Mouse (Mus musculus) neural tube, embryonic 14.5 days (tissue): ENCODE measurements at regions not wholly inside any gene's neighbourhood (a gene's known extent, or its start where the extent isn't known, plus 50 kb on each side); places are given as distances from the start of the nearest gene placed in this dataset.

Source experiments
- ATAC-seq: fragments of 200-750 bp; cut with Nextera tagmentation; 2 replicates; pipeline ENCODE4 v1.8.0; 2017; ENCODE audit warnings: low read depth, mild to moderate bottlenecking, moderate TSS enrichment, moderate library complexity
- H3K27ac ChIP-seq: fragments of 300-500 bp; sonication (generic); 2 replicates; pipeline ENCODE4 v1.5.1; 2014; ENCODE audit warnings: low read depth, mild to moderate bottlenecking, control low read depth, low read length, moderate library complexity, mixed read lengths
- H3K27me3 ChIP-seq: fragments of 300-500 bp; sonication (generic); 2 replicates; pipeline ENCODE4 v1.6.1; 2014; ENCODE audit warnings: low read length; ENCODE audit not compliant: control insufficient read depth, insufficient read depth
- H3K36me3 ChIP-seq: fragments of 300-500 bp; sonication (generic); 2 replicates; pipeline ENCODE4 v1.6.1; 2014; ENCODE audit warnings: low read length, mixed read lengths; ENCODE audit not compliant: control insufficient read depth, insufficient read depth
- H3K4me1 ChIP-seq: fragments of 300-500 bp; sonication (generic); 2 replicates; pipeline ENCODE4 v1.6.1; 2014; ENCODE audit warnings: low read length; ENCODE audit not compliant: control insufficient read depth, insufficient read depth
- H3K4me2 ChIP-seq: fragments of 300-500 bp; sonication (generic); 2 replicates; pipeline ENCODE4 v1.6.1; 2014; ENCODE audit warnings: mild to moderate bottlenecking, low read depth, low read length, control low read depth
- H3K4me3 ChIP-seq: fragments of 300-500 bp; sonication (generic); 2 replicates; pipeline ENCODE4 v1.5.1; 2014; ENCODE audit warnings: low read depth, low read length, control low read depth, mixed read lengths
- H3K9ac ChIP-seq: fragments of 300-500 bp; sonication (generic); replicated peaks from 2 replicates; pipeline ENCODE4 v1.6.1; 2014; ENCODE audit warnings: low read depth, mild to moderate bottlenecking, control low read depth, low read length, mixed read lengths
- H3K9me3 ChIP-seq: fragments of 300-500 bp; sonication (generic); 2 replicates; pipeline ENCODE4 v1.6.1; 2016; ENCODE audit warnings: low read length; ENCODE audit not compliant: control insufficient read depth
- WGBS: fragments of 180-500 bp; shearing (Covaris S2); extraction: QIAGEN DNeasy Blood & Tissue Kit; methylation state at CpG from one replicate; pipeline ENCODE4 v1.1.7; 2014; 5-methylcytosine and 5-hydroxymethylcytosine counted together

- H3K9ac ChIP-seq = no peak overlapping the region
- no peaks in the 10 kb centered on the region for H3K4me1 ChIP-seq
- no peaks in the 10 kb centered on the region for H3K36me3 ChIP-seq
- WGBS = 88% methylated on average over 7 of the region's 7 CpGs
- no peaks in the 10 kb centered on the region for H3K9me3 ChIP-seq
- H3K4me2 ChIP-seq = no peak overlapping the region
- H3K4me3 ChIP-seq = no peak overlapping the region
- no peaks in the 10 kb centered on the region for H3K27me3 ChIP-seq
- no peak for ATAC-seq
- H3K27ac ChIP-seq = no peak overlapping the region
Observed at GRCm38 (mm10) chr13:102451176-102451575, 242.2 kb upstream of the Cd180 start.

- 48% methylated on average over 2 of the region's 2 CpGs for WGBS
- H3K4me1 ChIP-seq = no peaks in the 10 kb centered on the region
- no peak overlapping the region for H3K27ac ChIP-seq
- no peak for ATAC-seq
- H3K36me3 ChIP-seq = no peaks in the 10 kb centered on the region
- no peak overlapping the region for H3K4me3 ChIP-seq
- H3K9me3 ChIP-seq = no peaks in the 10 kb centered on the region
- no peaks in the 10 kb centered on the region for H3K27me3 ChIP-seq
- no peak overlapping the region for H3K9ac ChIP-seq
- H3K4me2 ChIP-seq = no peak overlapping the region
Observed at GRCm38 (mm10) chr13:102458711-102459110, 234.6 kb upstream of the Cd180 start.

- no peak overlapping the region for H3K27ac ChIP-seq
- no peaks in the 10 kb centered on the region for H3K9me3 ChIP-seq
- no peak overlapping the region for H3K4me3 ChIP-seq
- H3K27me3 ChIP-seq = no peaks in the 10 kb centered on the region
- H3K9ac ChIP-seq = no peak overlapping the region
- no peaks in the 10 kb centered on the region for H3K4me1 ChIP-seq
- WGBS = 88% methylated on average over 2 of the region's 2 CpGs
- H3K36me3 ChIP-seq = no peaks in the 10 kb centered on the region
- ATAC-seq = no peak
- no peak overlapping the region for H3K4me2 ChIP-seq
Observed at GRCm38 (mm10) chr13:102463993-102464392, 229.4 kb upstream of the Cd180 start.

DNA sequence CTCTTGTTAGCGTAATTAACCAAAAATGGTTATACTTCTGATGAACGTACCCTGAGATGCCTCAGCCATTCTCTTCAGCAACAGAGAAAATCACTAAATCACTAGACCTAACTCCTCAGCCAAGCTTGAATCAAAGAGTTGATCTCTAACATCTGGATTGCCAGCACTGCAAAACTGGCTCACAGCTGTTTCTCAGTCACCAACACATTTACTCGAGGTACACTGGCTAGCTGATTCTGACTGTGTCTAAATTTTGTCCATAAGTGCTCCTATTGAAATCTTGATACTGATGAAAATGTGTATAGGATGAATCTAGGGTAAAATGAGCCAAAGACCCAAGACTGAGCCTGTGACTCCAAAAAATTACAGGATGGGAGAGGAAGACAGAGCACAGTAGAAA lies 211.5 kb upstream of the Cd180 start:
- 91% methylated on average over 3 of the region's 3 CpGs for WGBS
- no peaks in the 10 kb centered on the region for H3K27me3 ChIP-seq
- no peak overlapping the region for H3K4me3 ChIP-seq
- H3K9ac ChIP-seq = no peak overlapping the region
- H3K4me1 ChIP-seq = no peaks in the 10 kb centered on the region
- H3K9me3 ChIP-seq = no peaks in the 10 kb centered on the region
- no peaks in the 10 kb centered on the region for H3K36me3 ChIP-seq
- H3K4me2 ChIP-seq = no peak overlapping the region
- no peak for ATAC-seq
- no peak overlapping the region for H3K27ac ChIP-seq

- no peak for ATAC-seq
- H3K9ac ChIP-seq = no peak overlapping the region
- H3K4me1 ChIP-seq = no peaks in the 10 kb centered on the region
- no peaks in the 10 kb centered on the region for H3K9me3 ChIP-seq
- no peaks in the 10 kb centered on the region for H3K27me3 ChIP-seq
- 89% methylated on average over 3 of the region's 3 CpGs for WGBS
- no peak overlapping the region for H3K4me2 ChIP-seq
- H3K36me3 ChIP-seq = no peaks in the 10 kb centered on the region
- no peak overlapping the region for H3K4me3 ChIP-seq
- no peak overlapping the region for H3K27ac ChIP-seq
Observed at GRCm38 (mm10) chr13:102482451-102482850, 210.9 kb upstream of the Cd180 start.

- Histone ChIP-seq H3K4me2 (no peak overlapping the region), H3K27ac (no peak overlapping the region), H3K27me3 (no peaks in the 10 kb centered on the region), H3K36me3 (no peaks in the 10 kb centered on the region), H3K9ac (no peak overlapping the region), H3K4me3 (no peak overlapping the region), H3K4me1 (no peaks in the 10 kb centered on the region), H3K9me3 (no peaks in the 10 kb centered on the region)
- no peak for ATAC-seq
- 68% methylated on average over 4 of the region's 4 CpGs for WGBS
Observed at GRCm38 (mm10) chr13:102487416-102488097, 205.8 kb upstream of the Cd180 start.

DNA sequence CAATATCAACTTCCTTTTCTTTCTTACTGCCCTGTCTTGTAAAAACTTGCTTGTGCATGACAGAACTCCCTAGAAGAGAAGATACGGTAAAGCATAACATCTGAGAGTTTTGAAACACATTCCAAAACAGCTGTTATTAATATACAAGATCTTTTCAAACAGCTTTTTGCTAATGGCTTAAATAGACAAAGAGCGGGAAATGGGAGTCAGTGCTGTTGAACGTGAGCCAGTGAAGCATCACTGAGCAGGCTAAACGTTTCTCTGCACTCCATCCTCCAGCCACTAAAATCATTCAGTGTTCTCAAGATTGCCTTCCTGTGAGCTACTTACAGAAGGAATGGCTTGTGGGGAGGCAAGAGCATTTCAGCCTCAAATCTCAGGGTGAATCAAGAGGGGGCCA lies 202.0 kb upstream of the Cd180 start:
- no peak overlapping the region for H3K4me2 ChIP-seq
- no peaks in the 10 kb centered on the region for H3K4me1 ChIP-seq
- H3K27me3 ChIP-seq = no peaks in the 10 kb centered on the region
- H3K4me3 ChIP-seq = no peak overlapping the region
- H3K27ac ChIP-seq = no peak overlapping the region
- 76% methylated on average over 4 of the region's 4 CpGs for WGBS
- no peaks in the 10 kb centered on the region for H3K36me3 ChIP-seq
- H3K9ac ChIP-seq = no peak overlapping the region
- no peaks in the 10 kb centered on the region for H3K9me3 ChIP-seq
- ATAC-seq = no peak

- Histone ChIP-seq H3K36me3 (no peaks in the 10 kb centered on the region), H3K4me2 (no peak overlapping the region), H3K9ac (no peak overlapping the region), H3K27ac (no peak overlapping the region), H3K4me1 (no peaks in the 10 kb centered on the region), H3K4me3 (no peak overlapping the region), H3K9me3 (no peaks in the 10 kb centered on the region), H3K27me3 (no peaks in the 10 kb centered on the region)
- peak; percentile 51; the same call in 1 of the 2 replicates for ATAC-seq
- 36% methylated on average over 10 of the region's 10 CpGs for WGBS
Observed at GRCm38 (mm10) chr13:102504157-102504947, 189.0 kb upstream of the Cd180 start.

DNA sequence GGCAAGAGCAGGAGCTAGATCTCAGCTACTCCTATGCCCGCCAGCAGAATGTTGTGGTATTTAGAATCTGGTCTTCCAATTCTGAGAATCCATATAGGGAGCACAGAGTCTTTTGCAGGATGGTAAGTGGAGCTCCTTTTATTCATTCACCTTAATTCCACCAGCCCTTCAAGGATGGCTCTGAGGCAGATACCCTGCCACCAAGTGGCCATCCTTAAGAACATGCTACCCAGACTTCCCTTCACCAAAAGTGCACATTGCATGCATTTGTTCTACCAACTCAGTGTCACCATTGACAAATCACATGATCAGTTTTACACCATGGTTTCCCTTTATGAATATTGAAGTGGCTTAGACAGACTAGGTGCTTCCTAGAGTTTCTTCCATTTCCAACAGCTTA lies 186.1 kb upstream of the Cd180 start:
- Histone ChIP-seq H3K4me1 (no peaks in the 10 kb centered on the region), H3K4me2 (no peak overlapping the region), H3K9me3 (no peaks in the 10 kb centered on the region), H3K4me3 (no peak overlapping the region), H3K36me3 (no peaks in the 10 kb centered on the region), H3K9ac (no peak overlapping the region), H3K27me3 (no peaks in the 10 kb centered on the region), H3K27ac (no peak overlapping the region)
- 83% methylated on average over 1 of the region's 1 CpGs for WGBS
- no peak for ATAC-seq
